In genomic region chr9:21741514-21741913, GRCm38 (mm10) we compare ENCODE assay signal across 30 mouse cellular contexts. TPM values are rescaled to one million over a fixed set of nuclear protein-coding genes. Genes with fewer than 3 reads are reported as not detected.
DNase-seq lines count a peak whose midpoint lies in the region; ATAC-seq and TF ChIP-seq lines count a peak whose summit lies in the region.
"Had no signal": no experiment of that assay in that cellular context is flagged by ENCODE, and none has a peak within 500 bp of the region (broad histone marks: within the 10 kb centered on the region; RNA-seq: fewer than 3 reads in every experiment).

No protein-coding gene starts in this region.

- DNase-seq in liver, embryonic 11.5 days (ENCODE audit: low spot score), result no peak
- DNase-seq in liver, embryonic 14.5 days (ENCODE audit: low read depth in 3 of 3, low spot score in 3 of 3), result no peak
- DNase-seq in forebrain, embryonic 11.5 days (ENCODE audit: low spot score), result no peak
- no peak for DNase-seq in gastrocnemius, postnatal 14 days
- no peak for DNase-seq in adrenal gland, adult 18-20 months (ENCODE audit: low spot score in 2 of 2)
- DNase-seq: adrenal gland, postnatal 10 days; cerebellum, adult 11 months; cerebellum, adult 2 months; cerebellum, adult 9-11 months; cerebellum, postnatal 25 days; forebrain, postnatal 0 days; gastrocnemius, adult 2 months; gastrocnemius, postnatal 25 days; heart, adult 18-20 months; heart, postnatal 10 days; heart, postnatal 36 days had no signal

- H3K36me3 ChIP-seq in liver, embryonic 11.5 days (ENCODE audit: control insufficient read depth, insufficient read depth, low read length), result peaks cover 80% of the 10 kb centered on the region
- peaks cover 47% of the 10 kb centered on the region for H3K36me3 ChIP-seq in liver, embryonic 14.5 days (replicated peaks; ENCODE audit: control insufficient read depth, insufficient read depth, low read depth)
- H3K36me3 ChIP-seq in forebrain, embryonic 11.5 days (ENCODE audit: control insufficient read depth, insufficient read depth, low read length), result peaks cover 52% of the 10 kb centered on the region

- 79% methylated on average over 11 of the region's 11 CpGs for WGBS in liver, embryonic 11.5 days
- 45% methylated on average over 11 of the region's 11 CpGs for WGBS in liver, embryonic 14.5 days (ENCODE audit: insufficient replicate concordance)
- WGBS in forebrain, embryonic 11.5 days, result 95% methylated on average over 11 of the region's 11 CpGs

- intact Hi-C loops in gastrocnemius, postnatal 14 days (cut with DNase I; ENCODE audit: low total_unique reads), result loop anchor here (10.0 kb wide), 1 partner anchor 133 kb away; no protein-coding TSS in a partner anchor

- H3K9ac ChIP-seq in liver, embryonic 11.5 days (ENCODE audit: low read depth, low read length), result no peak overlapping the region
- H3K9ac ChIP-seq in liver, embryonic 14.5 days (replicated peaks), result no peak overlapping the region
- H3K9ac ChIP-seq in forebrain, embryonic 11.5 days (ENCODE audit: low read length), result no peak overlapping the region
- H3K9ac ChIP-seq: embryonic facial prominence, embryonic 13.5 days; forebrain, postnatal 0 days; heart, embryonic 12.5 days; heart, embryonic 15.5 days; hindbrain, embryonic 13.5 days had no signal

- H3K4me2 ChIP-seq in liver, embryonic 11.5 days, result no peak overlapping the region
- peak overlapping the region; percentile 8; the same call in 1 of the 2 replicates for H3K4me2 ChIP-seq in liver, embryonic 14.5 days (ENCODE audit: low read depth)
- no peak overlapping the region for H3K4me2 ChIP-seq in forebrain, embryonic 11.5 days (ENCODE audit: low read depth, low read length, severe bottlenecking)
- H3K4me2 ChIP-seq: embryonic facial prominence, embryonic 13.5 days; heart, embryonic 12.5 days; heart, embryonic 15.5 days; hindbrain, embryonic 13.5 days had no signal

- H3K4me3 ChIP-seq in liver, embryonic 11.5 days (ENCODE audit: low read depth, low read length), result no peak overlapping the region
- no peak overlapping the region for H3K4me3 ChIP-seq in liver, embryonic 14.5 days (ENCODE audit: insufficient read depth in 1 of 2, low read depth in 2 of 2, low read length in 2 of 2)
- no peak overlapping the region for H3K4me3 ChIP-seq in forebrain, embryonic 11.5 days (ENCODE audit: low read depth, low read length)
- H3K4me3 ChIP-seq: embryonic facial prominence, embryonic 10.5 days; embryonic facial prominence, embryonic 13.5 days; erythroblast, embryonic 14.5 days; forebrain, embryonic 10.5 days; gastrocnemius, adult 2 months; heart, embryonic 12.5 days; heart, embryonic 15.5 days; hindbrain, embryonic 10.5 days; hindbrain, embryonic 13.5 days had no signal

- peak; percentile 31; the same call in 1 of the 2 replicates for ATAC-seq in erythroid progenitor cell, adult 5-6 weeks (replicated peaks; ENCODE audit: low FRiP score, poor library complexity, severe bottlenecking)
- ATAC-seq in liver, embryonic 11.5 days (replicated peaks; ENCODE audit: low FRiP score), result peak; percentile 74
- peak; percentile 78 for ATAC-seq in liver, embryonic 14.5 days (ENCODE audit: insufficient read depth)
- 0 out of 2 replicates have a peak, but pooled peaks have one; percentile 20 for ATAC-seq in megakaryocyte progenitor cell, adult 5-6 weeks (replicated peaks; ENCODE audit: poor library complexity)
- no peak for ATAC-seq in forebrain, embryonic 11.5 days (replicated peaks; ENCODE audit: low FRiP score)
- ATAC-seq in activated CD4-positive, CD25-positive, alpha-beta regulatory T cell, adult 4 months, result no peak
- ATAC-seq: CD4-positive, CD25-positive, alpha-beta regulatory T cell, adult 4 months; forebrain, embryonic 14.5 days; forebrain, postnatal 0 days; hindbrain, embryonic 16.5 days had no signal

- no peaks in the 10 kb centered on the region for H3K9me3 ChIP-seq in liver, embryonic 11.5 days (ENCODE audit: control insufficient read depth, low read length)
- no peaks in the 10 kb centered on the region for H3K9me3 ChIP-seq in liver, embryonic 14.5 days (ENCODE audit: control insufficient read depth, low read length)
- H3K9me3 ChIP-seq in forebrain, embryonic 11.5 days (ENCODE audit: control insufficient read depth, low read length), result no peaks in the 10 kb centered on the region
- H3K9me3 ChIP-seq: embryonic facial prominence, embryonic 10.5 days; embryonic facial prominence, embryonic 13.5 days; forebrain, embryonic 10.5 days; heart, embryonic 12.5 days; heart, embryonic 15.5 days; hindbrain, embryonic 10.5 days; hindbrain, embryonic 13.5 days had no signal

- no peak for TF ChIP-seq EP300 in liver, embryonic 14.5 days (IDR thresholded peaks at IDR 0.05; ENCODE audit: low read depth)

- H3K4me1 ChIP-seq in liver, embryonic 11.5 days (replicated peaks; ENCODE audit: control insufficient read depth, insufficient read depth, low read length), result peaks cover 7% of the 10 kb centered on the region; the same call in 1 of the 2 replicates
- peaks cover 8 to 12% of the 10 kb centered on the region in 2 experiments for H3K4me1 ChIP-seq in liver, embryonic 14.5 days (replicated peaks; ENCODE audit: control insufficient read depth in 2 of 2, insufficient read depth in 2 of 2, low read length in 1 of 2)
- no peaks in the 10 kb centered on the region for H3K4me1 ChIP-seq in forebrain, embryonic 11.5 days (replicated peaks; ENCODE audit: control insufficient read depth, insufficient read depth, low read length)
- H3K4me1 ChIP-seq: embryonic facial prominence, embryonic 10.5 days; embryonic facial prominence, embryonic 13.5 days; forebrain, embryonic 10.5 days; hindbrain, embryonic 10.5 days; hindbrain, embryonic 13.5 days had no signal

- H3K27me3 ChIP-seq in liver, embryonic 11.5 days (replicated peaks; ENCODE audit: control insufficient read depth, insufficient read depth, low read length), result no peaks in the 10 kb centered on the region
- no peaks in the 10 kb centered on the region for H3K27me3 ChIP-seq in liver, embryonic 14.5 days (ENCODE audit: control insufficient read depth, insufficient read depth, low read length)
- H3K27me3 ChIP-seq in forebrain, embryonic 11.5 days (ENCODE audit: control insufficient read depth, insufficient read depth, low read length), result no peaks in the 10 kb centered on the region
- H3K27me3 ChIP-seq: embryonic facial prominence, embryonic 13.5 days; heart, embryonic 12.5 days; heart, embryonic 15.5 days; hindbrain, embryonic 13.5 days had no signal

- H3K27ac ChIP-seq in liver, embryonic 11.5 days (ENCODE audit: low read depth, low read length), result peak overlapping the region; percentile 39; the same call in 1 of the 2 replicates
- peak overlapping the region; percentile 3 for H3K27ac ChIP-seq in liver, embryonic 14.5 days
- H3K27ac ChIP-seq in forebrain, embryonic 11.5 days (ENCODE audit: low read depth, low read length), result no peak overlapping the region
- H3K27ac ChIP-seq: embryonic facial prominence, embryonic 10.5 days; embryonic facial prominence, embryonic 13.5 days; forebrain, embryonic 10.5 days; gastrocnemius, adult 2 months; heart, embryonic 15.5 days; hindbrain, embryonic 10.5 days; hindbrain, embryonic 13.5 days had no signal

- no peak for TF ChIP-seq CTCF in liver, embryonic 14.5 days (IDR thresholded peaks at IDR 0.05; ENCODE audit: low read depth)

RNA-seq across cellular contexts. Expression of gene Ldlr, which starts 18.2 kb away (rescaled TPM):
- total RNA-seq in erythroid progenitor cell, adult 5-6 weeks (2015; ENCODE audit: low replicate concordance), result 2.5 and 3.6 TPM in 2 replicates
- total RNA-seq in erythroid progenitor cell, adult 5-6 weeks (2017; ENCODE audit: low replicate concordance), result 3.6 and 4.1 TPM in 2 replicates
- 18.8 and 23.9 TPM in 2 replicates for polyA plus RNA-seq in liver, embryonic 11.5 days (2014; fragmentation: Nextera tagmentation; extraction: Ambion mirVana)
- 12.6 and 12.7 TPM in 2 replicates for polyA plus RNA-seq in liver, embryonic 14.5 days (2012; rRNA removed)
- polyA plus RNA-seq in liver, embryonic 14.5 days (2014; fragmentation: Nextera tagmentation; extraction: Ambion mirVana), result 5.9 and 7.6 TPM in 2 replicates
- total RNA-seq in megakaryocyte progenitor cell, adult 5-6 weeks (2015), result 6.5 and 8.5 TPM in 2 replicates
- total RNA-seq in megakaryocyte progenitor cell, adult 5-6 weeks (2017), result 14.0 and 14.4 TPM in 2 replicates
- polyA plus RNA-seq in forebrain, embryonic 11.5 days (2014; fragmentation: Nextera tagmentation; extraction: Ambion mirVana), result 23.2 and 23.7 TPM in 2 replicates
- total RNA-seq in gastrocnemius, postnatal 14 days (2021), result 1 to 10 TPM; 4.5 to 9.5 TPM
- 100 to 1,000 TPM; 135 to 173 TPM for total RNA-seq in adrenal gland, adult 18-20 months (2021)
- polyA plus RNA-seq in activated CD4-positive, CD25-positive, alpha-beta regulatory T cell, adult 4 months (2017; shearing (Covaris generic)), result 10 to 100 TPM; 12.6 to 20.6 TPM

RNA-seq across cellular contexts. Expression of gene Spc24, which starts 18.6 kb away (rescaled TPM):
- total RNA-seq in erythroid progenitor cell, adult 5-6 weeks (2015; ENCODE audit: low replicate concordance), result 40.7 and 50.7 TPM in 2 replicates
- total RNA-seq in erythroid progenitor cell, adult 5-6 weeks (2017; ENCODE audit: low replicate concordance), result 68.7 and 98.2 TPM in 2 replicates
- polyA plus RNA-seq in liver, embryonic 11.5 days (2014; fragmentation: Nextera tagmentation; extraction: Ambion mirVana), result 151 and 170 TPM in 2 replicates
- polyA plus RNA-seq in liver, embryonic 14.5 days (2012; rRNA removed), result 37.4 and 52.4 TPM in 2 replicates
- 89.5 and 92.2 TPM in 2 replicates for polyA plus RNA-seq in liver, embryonic 14.5 days (2014; fragmentation: Nextera tagmentation; extraction: Ambion mirVana)
- total RNA-seq in megakaryocyte progenitor cell, adult 5-6 weeks (2015), result 43.2 and 50.1 TPM in 2 replicates
- total RNA-seq in megakaryocyte progenitor cell, adult 5-6 weeks (2017), result 128 and 151 TPM in 2 replicates
- polyA plus RNA-seq in forebrain, embryonic 11.5 days (2014; fragmentation: Nextera tagmentation; extraction: Ambion mirVana), result 138 and 162 TPM in 2 replicates
- 1 to 10 TPM; 3.2 to 3.6 TPM for total RNA-seq in gastrocnemius, postnatal 14 days (2021)
- total RNA-seq in adrenal gland, adult 18-20 months (2021), result 1 to 10 TPM in 1 of 2 experiments, under 1 TPM in 1; 0.56 to 1.1 TPM
- polyA plus RNA-seq in activated CD4-positive, CD25-positive, alpha-beta regulatory T cell, adult 4 months (2017; shearing (Covaris generic)), result 10 to 100 TPM; 18.7 to 25.8 TPM

RNA-seq across cellular contexts. Expression of gene Kank2, which starts 57.0 kb away (rescaled TPM):
- total RNA-seq in erythroid progenitor cell, adult 5-6 weeks (2015; ENCODE audit: low replicate concordance), result not detected in 2 replicates
- total RNA-seq in erythroid progenitor cell, adult 5-6 weeks (2017; ENCODE audit: low replicate concordance), result 0.51 TPM in 1 of 2 replicates, not detected in the other
- 4.7 and 6.7 TPM in 2 replicates for polyA plus RNA-seq in liver, embryonic 11.5 days (2014; fragmentation: Nextera tagmentation; extraction: Ambion mirVana)
- polyA plus RNA-seq in liver, embryonic 14.5 days (2012; rRNA removed), result 3.9 and 4.2 TPM in 2 replicates
- polyA plus RNA-seq in liver, embryonic 14.5 days (2014; fragmentation: Nextera tagmentation; extraction: Ambion mirVana), result 1.2 and 1.4 TPM in 2 replicates
- 0.72 and 1.2 TPM in 2 replicates for total RNA-seq in megakaryocyte progenitor cell, adult 5-6 weeks (2015)
- 0.71 and 1.2 TPM in 2 replicates for total RNA-seq in megakaryocyte progenitor cell, adult 5-6 weeks (2017)
- 5.1 and 5.9 TPM in 2 replicates for polyA plus RNA-seq in forebrain, embryonic 11.5 days (2014; fragmentation: Nextera tagmentation; extraction: Ambion mirVana)
- 10 to 100 TPM; 17.9 to 21.2 TPM for total RNA-seq in gastrocnemius, postnatal 14 days (2021)
- total RNA-seq in adrenal gland, adult 18-20 months (2021), result 10 to 100 TPM; 31.1 to 31.3 TPM
- not detected for polyA plus RNA-seq in activated CD4-positive, CD25-positive, alpha-beta regulatory T cell, adult 4 months (2017; shearing (Covaris generic))
- polyA plus RNA-seq: CD4-positive, CD25-positive, alpha-beta regulatory T cell, adult 4 months had no signal

Comparison
In these comparisons a context has a peak if more than half of its experiments do, and no peak if none do; other contexts are left out.
1. ATAC-seq: peak in erythroid progenitor cell, adult 5-6 weeks (single experiment), liver, embryonic 11.5 days (single experiment), liver, embryonic 14.5 days (single experiment) and megakaryocyte progenitor cell, adult 5-6 weeks (single experiment); none in forebrain, embryonic 11.5 days (single experiment) and activated CD4-positive, CD25-positive, alpha-beta regulatory T cell, adult 4 months (single experiment).
2. RNA of gene Ldlr, which starts 18.2 kb away (total RNA-seq): 135 to 173 TPM in adrenal gland, adult 18-20 months; 6.5 to 14.4 TPM in megakaryocyte progenitor cell, adult 5-6 weeks, 4.5 to 9.5 TPM in gastrocnemius, postnatal 14 days and 2.5 to 4.1 TPM in erythroid progenitor cell, adult 5-6 weeks; every median in the first group is over 4 times any median in the second.
3. RNA of gene Spc24, which starts 18.6 kb away (total RNA-seq): 43.2 to 151 TPM in megakaryocyte progenitor cell, adult 5-6 weeks and 40.7 to 98.2 TPM in erythroid progenitor cell, adult 5-6 weeks; 3.2 to 3.6 TPM in gastrocnemius, postnatal 14 days and 0.56 to 1.1 TPM in adrenal gland, adult 18-20 months; every median in the first group is over 4 times any median in the second.
4. RNA of gene Kank2, which starts 57.0 kb away (total RNA-seq): 31.1 to 31.3 TPM in adrenal gland, adult 18-20 months and 17.9 to 21.2 TPM in gastrocnemius, postnatal 14 days; 0.71 to 1.2 TPM in megakaryocyte progenitor cell, adult 5-6 weeks and 0.51 TPM in erythroid progenitor cell, adult 5-6 weeks; every median in the first group is over 4 times any median in the second.